Mouse (Mus musculus): Measurements from ENCODE around the gene Gstm5. TPM values are rescaled to one million over a fixed set of nuclear protein-coding genes. Genes with fewer than 3 reads are reported as not detected.

The Gstm5 gene
- polyA plus RNA-seq, 2 experiments = 111 to 196 TPM

DNA sequence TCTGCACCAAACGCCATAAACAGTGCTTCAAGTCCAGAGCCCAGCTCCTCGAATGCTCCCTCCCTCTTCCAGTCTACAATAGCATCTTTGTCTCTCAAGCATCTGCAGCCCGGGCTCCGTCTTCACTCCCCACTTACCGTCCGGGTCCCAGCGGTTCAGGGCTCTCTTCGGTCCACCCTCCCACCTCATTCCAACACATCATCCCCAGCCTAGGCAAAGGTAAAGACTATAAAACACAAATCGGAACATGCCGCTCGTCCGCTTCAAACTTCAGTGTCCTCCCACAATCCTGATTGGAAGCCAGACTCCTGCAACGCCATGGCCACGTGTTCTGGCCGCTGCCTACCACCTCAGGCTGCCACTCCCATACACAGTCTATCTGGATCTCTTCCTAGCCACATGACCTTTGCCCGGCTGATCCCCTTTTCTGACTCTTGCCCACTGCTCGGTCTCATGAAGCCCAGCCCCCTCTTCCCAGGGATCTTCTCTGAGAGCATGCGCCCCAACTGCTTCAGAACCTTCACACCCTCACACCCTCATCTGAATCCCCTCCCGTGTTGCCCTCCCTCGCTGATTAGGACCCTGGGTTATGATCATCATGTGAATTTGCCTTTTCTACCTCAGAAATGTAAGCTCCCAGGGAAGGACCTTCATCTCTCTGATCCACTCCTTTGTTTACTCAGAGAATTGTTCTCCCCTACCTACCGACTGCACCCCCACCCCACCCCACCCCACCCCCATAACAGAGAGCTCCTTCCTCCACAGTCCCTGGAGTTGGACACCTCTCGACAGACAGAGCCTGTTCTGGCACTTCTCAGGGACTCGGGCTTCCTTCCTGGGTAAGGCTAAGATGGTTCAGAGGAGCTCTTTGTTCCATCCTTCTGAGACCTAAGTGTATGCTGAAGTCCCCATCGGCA lies 22.0 kb upstream of the Gstm5 start:
- no peaks in the 10 kb centered on the region for H3K36me3 ChIP-seq (replicated peaks; ENCODE audit: control insufficient read depth, insufficient read depth, low read depth)
- WGBS (ENCODE audit: insufficient replicate concordance) = 67% methylated on average over 24 of the region's 24 CpGs
- H3K4me2 ChIP-seq (ENCODE audit: low read depth) = no peak overlapping the region
- no peaks in the 10 kb centered on the region for H3K9me3 ChIP-seq (ENCODE audit: control insufficient read depth, low read length)
- no peak overlapping the region for H3K9ac ChIP-seq (replicated peaks)
- H3K27me3 ChIP-seq (ENCODE audit: control insufficient read depth, insufficient read depth, low read length) = no peaks in the 10 kb centered on the region
- TF ChIP-seq EP300 (IDR thresholded peaks at IDR 0.05; ENCODE audit: low read depth) (no peak), CTCF (IDR thresholded peaks at IDR 0.05; ENCODE audit: low read depth) (no peak)
- ATAC-seq (ENCODE audit: insufficient read depth) (no peak), DNase-seq (ENCODE audit: low read depth in 3 of 3, low spot score in 3 of 3) (no peak)
- H3K4me1 ChIP-seq (replicated peaks; ENCODE audit: control insufficient read depth in 2 of 2, insufficient read depth in 2 of 2, low read length in 1 of 2) = peaks cover 0 to 4% of the 10 kb centered on the region in 2 experiments; a peak in 1 of 4 replicates
- H3K27ac ChIP-seq = no peak overlapping the region
- no peak overlapping the region for H3K4me3 ChIP-seq (ENCODE audit: insufficient read depth in 1 of 2, low read depth in 2 of 2, low read length in 2 of 2)

DNA sequence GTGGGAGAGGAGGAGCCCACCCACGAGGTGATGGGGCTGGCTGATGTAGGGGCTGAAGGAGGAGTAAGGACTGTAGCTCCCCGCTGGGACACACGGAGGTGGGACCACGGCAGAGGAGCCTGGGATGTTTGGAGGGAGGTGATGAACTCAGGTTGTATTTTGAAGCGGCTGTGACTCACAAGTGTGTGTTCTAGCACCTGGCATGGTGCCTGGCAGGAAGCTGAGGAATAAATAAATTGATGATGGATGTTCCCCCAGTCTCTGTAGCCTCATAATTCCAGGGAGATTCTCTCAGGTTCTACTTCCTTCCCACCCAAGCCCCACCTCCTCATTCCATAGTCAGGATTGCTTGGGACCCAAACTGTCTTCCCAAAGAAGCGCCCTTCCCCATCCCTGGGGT lies 20.4 kb upstream of the Gstm5 start:
- Histone ChIP-seq H3K4me2 (ENCODE audit: low read depth) (no peak overlapping the region), H3K27ac (no peak overlapping the region), H3K27me3 (ENCODE audit: control insufficient read depth, insufficient read depth, low read length) (no peaks in the 10 kb centered on the region), H3K36me3 (replicated peaks; ENCODE audit: control insufficient read depth, insufficient read depth, low read depth) (no peaks in the 10 kb centered on the region), H3K9ac (replicated peaks) (no peak overlapping the region), H3K9me3 (ENCODE audit: control insufficient read depth, low read length) (no peaks in the 10 kb centered on the region), H3K4me1 (replicated peaks; ENCODE audit: control insufficient read depth in 2 of 2, insufficient read depth in 2 of 2, low read length in 1 of 2) (peaks cover 0 to 4% of the 10 kb centered on the region in 2 experiments; a peak in 1 of 4 replicates), H3K4me3 (ENCODE audit: insufficient read depth in 1 of 2, low read depth in 2 of 2, low read length in 2 of 2) (no peak overlapping the region)
- WGBS (ENCODE audit: insufficient replicate concordance) = 51% methylated on average over 6 of the region's 6 CpGs
- DNase-seq (ENCODE audit: low read depth in 3 of 3, low spot score in 3 of 3) = no peak
- TF ChIP-seq CTCF (IDR thresholded peaks at IDR 0.05; ENCODE audit: low read depth) (no peak), EP300 (IDR thresholded peaks at IDR 0.05; ENCODE audit: low read depth) (no peak)
- no peak for ATAC-seq (ENCODE audit: insufficient read depth)

DNA sequence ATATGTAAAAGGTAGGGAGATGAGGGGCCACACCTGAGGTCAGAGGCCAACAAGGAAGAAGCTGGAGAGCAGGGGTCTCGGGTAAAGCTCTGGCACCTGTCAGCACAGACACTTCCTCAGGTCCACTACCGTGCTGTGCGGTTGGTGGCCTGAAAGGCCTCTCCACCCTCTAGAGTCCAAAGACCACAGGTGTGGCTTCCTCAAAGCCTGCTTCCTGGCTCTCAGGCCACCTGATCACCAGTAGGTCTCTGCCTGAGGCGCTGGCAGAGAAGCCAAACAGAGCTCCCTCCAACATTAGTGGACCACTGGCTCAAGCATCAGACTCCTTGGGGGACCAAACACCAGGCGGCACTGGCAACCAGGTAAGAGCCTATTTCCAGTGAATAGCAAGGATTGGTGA lies 18.6 kb upstream of the Gstm5 start, which contains the start of gene Eps8l3:
Gene Eps8l3, plus strand, starts transcription at position 225 of the 400 bp plus-strand sequence.
- no peak for ATAC-seq (ENCODE audit: insufficient read depth)
- WGBS (ENCODE audit: insufficient replicate concordance) = 55% methylated on average over 5 of the region's 5 CpGs
- no peak within 1 kb of the TSS for H3K4me3 ChIP-seq (ENCODE audit: insufficient read depth in 1 of 2, low read depth in 2 of 2, low read length in 2 of 2)
- no peak for TF ChIP-seq CTCF (IDR thresholded peaks at IDR 0.05; ENCODE audit: low read depth)
- TF ChIP-seq EP300 (IDR thresholded peaks at IDR 0.05; ENCODE audit: low read depth) = no peak
- H3K27me3 ChIP-seq (ENCODE audit: control insufficient read depth, insufficient read depth, low read length) = no peaks in the 10 kb centered on the region
- no peak for DNase-seq (ENCODE audit: low read depth in 3 of 3, low spot score in 3 of 3)
- H3K27ac ChIP-seq = no peak within 1 kb of the TSS
- no peaks in the 10 kb centered on the region for H3K9me3 ChIP-seq (ENCODE audit: control insufficient read depth, low read length)
- H3K4me1 ChIP-seq (replicated peaks; ENCODE audit: control insufficient read depth in 2 of 2, insufficient read depth in 2 of 2, low read length in 1 of 2) = peaks cover 0 to 4% of the 10 kb centered on the region in 2 experiments; a peak in 1 of 4 replicates
- H3K9ac ChIP-seq (replicated peaks) = no peak within 1 kb of the TSS
- H3K4me2 ChIP-seq (ENCODE audit: low read depth) = no peak within 1 kb of the TSS
- H3K36me3 ChIP-seq (replicated peaks; ENCODE audit: control insufficient read depth, insufficient read depth, low read depth) = no peaks in the 10 kb centered on the region

DNA sequence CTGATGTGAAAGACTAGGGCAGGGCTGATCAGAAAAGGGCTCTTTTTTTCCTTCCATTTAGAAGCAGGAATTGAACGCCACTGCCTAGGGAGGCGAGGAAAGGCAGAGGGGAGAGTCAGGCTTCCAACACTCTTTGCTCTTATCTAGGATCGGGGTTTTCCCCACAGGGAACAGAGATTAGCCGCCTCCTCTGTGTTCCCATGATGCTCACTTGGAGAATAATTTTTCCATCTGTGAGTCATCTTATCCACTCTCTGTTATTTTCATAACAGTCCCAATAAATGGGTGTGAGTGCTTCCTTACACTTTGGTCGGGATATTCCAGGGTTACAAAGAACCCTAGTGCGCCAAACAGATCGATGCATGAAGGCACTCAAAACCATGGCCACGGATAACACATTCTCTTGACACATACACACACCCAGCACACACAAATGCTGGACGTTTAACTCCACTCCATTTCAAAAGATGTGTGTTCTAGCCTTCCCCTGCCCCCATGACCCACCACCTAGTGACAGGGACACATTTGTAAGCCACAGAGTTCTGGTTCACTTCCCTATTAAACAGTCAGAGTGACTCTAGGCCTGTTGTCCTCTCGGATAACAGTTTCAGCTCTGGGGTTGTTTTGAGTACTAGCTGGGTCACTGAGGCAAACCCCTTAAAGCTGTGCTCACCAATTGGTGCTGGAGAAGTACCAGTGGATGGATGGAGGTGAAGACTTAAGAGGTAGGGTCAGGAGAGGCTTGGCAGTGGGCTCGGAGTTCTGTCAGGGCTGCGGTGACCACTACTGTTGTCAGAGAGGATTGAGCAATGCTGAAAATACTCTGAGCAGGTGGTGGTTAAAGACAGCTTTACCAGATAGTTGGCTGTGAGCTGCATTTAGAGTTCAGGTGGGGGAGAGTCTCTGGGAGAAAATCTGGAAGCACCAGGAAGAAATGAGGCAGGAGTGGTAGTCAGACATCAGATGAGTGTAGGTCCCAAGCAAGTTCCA lies 17.6 kb upstream of the Gstm5 start:
- no peak for TF ChIP-seq EP300 (IDR thresholded peaks at IDR 0.05; ENCODE audit: low read depth)
- no peak for TF ChIP-seq CTCF (IDR thresholded peaks at IDR 0.05; ENCODE audit: low read depth)
- no peaks in the 10 kb centered on the region for H3K9me3 ChIP-seq (ENCODE audit: control insufficient read depth, low read length)
- H3K4me1 ChIP-seq (replicated peaks; ENCODE audit: control insufficient read depth in 2 of 2, insufficient read depth in 2 of 2, low read length in 1 of 2) = peaks cover 0 to 4% of the 10 kb centered on the region in 2 experiments; a peak in 1 of 4 replicates
- 50% methylated on average over 12 of the region's 12 CpGs for WGBS (ENCODE audit: insufficient replicate concordance)
- H3K27me3 ChIP-seq (ENCODE audit: control insufficient read depth, insufficient read depth, low read length) = no peaks in the 10 kb centered on the region
- no peaks in the 10 kb centered on the region for H3K36me3 ChIP-seq (replicated peaks; ENCODE audit: control insufficient read depth, insufficient read depth, low read depth)
- ATAC-seq (ENCODE audit: insufficient read depth) (no peak), DNase-seq (ENCODE audit: low read depth in 3 of 3, low spot score in 3 of 3) (no peak)
- no peak overlapping the region for H3K4me3 ChIP-seq (ENCODE audit: insufficient read depth in 1 of 2, low read depth in 2 of 2, low read length in 2 of 2)
- H3K9ac ChIP-seq (replicated peaks) = no peak overlapping the region
- no peak overlapping the region for H3K27ac ChIP-seq
- no peak overlapping the region for H3K4me2 ChIP-seq (ENCODE audit: low read depth)

Data from liver, embryonic 14.5 days (tissue).